Mouse (Mus musculus) kidney, embryonic 15.5 days (tissue): ENCODE data around the gene Ctnnb1. TPM values are rescaled to one million over a fixed set of nuclear protein-coding genes. Genes with fewer than 3 reads are reported as not detected.

Source experiments
- microRNA-seq: library from miRNA; unstranded; fragments of <30 nt; microRNA quantifications from one replicate; pipeline ENCODE4, GENCODE M21; 2016
- polyA plus RNA-seq: library from polyadenylated mRNA; unstranded; fragments of >200 nt; fragmentation: Nextera tagmentation; extraction: Ambion mirVana; gene quantifications from 2 replicates; pipeline ENCODE4 v1.2.1, GENCODE M21; 2015

Ctnnb1 gene
- polyA plus RNA-seq, 1 experiment from 2014 or later, result 543 TPM

Small RNA genes within 50 kb of the gene (microRNA-seq; reads per million reads assigned to microRNA genes)
- gene Mir7090, result 0.59 reads per million
